Mouse (Mus musculus): Measurements from ENCODE around the gene Fbxl17.

Gene Fbxl17

DNA sequence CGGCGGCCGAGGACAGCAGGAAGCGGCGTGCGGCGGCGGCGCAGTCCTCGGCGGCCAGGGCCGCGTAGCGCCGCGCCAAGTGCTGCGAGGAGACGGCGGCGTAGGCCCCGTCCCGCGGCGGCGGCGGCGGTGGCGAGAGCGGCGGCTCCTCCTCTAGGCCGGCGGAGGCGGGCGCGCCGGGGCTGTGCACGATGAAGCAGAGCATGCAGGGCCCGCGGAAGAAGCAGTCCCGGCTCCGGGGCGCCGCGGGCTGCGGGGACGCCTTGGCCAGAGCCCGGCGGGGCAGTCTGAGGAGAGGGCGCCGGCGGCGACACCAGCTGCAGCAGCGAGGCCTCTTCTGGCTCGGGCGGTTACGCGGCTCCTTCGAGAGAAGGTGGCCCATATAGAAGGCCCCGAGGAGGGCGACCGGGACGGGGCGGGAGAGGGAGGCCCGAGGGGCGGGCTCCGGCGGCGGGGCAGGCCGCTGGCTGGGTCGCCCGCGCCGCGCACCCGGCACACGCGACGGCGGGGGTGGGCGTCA lies at the start of gene Fbxl17:
Fbxl17 (minus strand) TSS at position 382 of the 520 bp plus-strand sequence.
- DNase-seq: peak; percentile 67 to 82

DNA sequence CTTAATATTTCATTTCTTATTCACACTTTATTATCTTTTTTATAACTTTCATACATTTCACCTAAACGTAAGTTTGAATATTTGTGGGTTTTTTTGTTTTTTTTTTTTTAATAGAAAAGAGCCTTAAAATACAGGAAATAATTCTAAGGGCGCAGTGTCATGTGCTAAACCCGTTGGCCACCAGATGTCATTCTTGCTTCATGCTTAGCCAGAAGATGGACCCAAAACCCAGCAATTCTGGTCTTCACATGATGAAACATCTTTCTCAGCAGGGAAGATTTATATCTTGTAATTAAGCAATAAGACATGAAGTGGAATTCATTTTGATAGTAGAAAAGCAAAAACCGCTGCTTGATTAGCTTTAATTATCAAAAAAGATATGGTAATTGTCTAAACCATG lies 47.6 kb upstream of the Fbxl17 start:
- peak in 1 of 2 experiments; percentile 7 for DNase-seq

DNA sequence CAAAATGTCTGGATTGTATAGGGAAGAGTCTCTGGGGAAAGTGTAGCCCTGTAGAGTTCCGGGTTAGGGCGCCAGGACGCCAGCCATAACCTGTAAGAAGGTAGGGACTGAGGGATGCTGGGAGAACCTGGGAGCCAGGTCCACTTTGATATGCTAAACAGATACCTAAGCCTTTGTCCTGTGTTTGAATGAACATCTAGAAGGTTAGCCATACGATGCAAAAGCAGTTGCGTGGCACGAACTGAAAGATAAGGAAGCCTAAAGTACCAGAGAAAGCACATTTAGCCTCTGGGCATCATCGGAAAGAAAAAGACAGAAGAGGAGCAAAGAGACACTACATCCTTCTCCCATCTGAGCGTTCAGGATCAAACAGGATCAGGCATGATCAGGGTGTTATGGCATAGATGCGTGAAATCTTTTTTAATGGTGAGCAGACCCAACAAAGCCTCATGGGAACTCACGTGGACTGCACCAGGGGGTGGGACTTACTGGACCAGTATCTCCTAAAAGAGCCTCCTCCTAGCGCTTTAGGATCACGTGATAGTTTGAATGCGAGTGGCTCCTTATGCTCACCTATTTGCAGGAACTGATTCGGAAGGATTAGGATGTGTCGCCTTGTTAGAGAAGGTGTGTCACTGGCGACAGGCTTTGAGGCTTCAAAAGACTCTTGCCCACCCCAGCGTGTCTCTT lies 34.9 kb upstream of the Fbxl17 start:
- DNase-seq: no peak

DNA sequence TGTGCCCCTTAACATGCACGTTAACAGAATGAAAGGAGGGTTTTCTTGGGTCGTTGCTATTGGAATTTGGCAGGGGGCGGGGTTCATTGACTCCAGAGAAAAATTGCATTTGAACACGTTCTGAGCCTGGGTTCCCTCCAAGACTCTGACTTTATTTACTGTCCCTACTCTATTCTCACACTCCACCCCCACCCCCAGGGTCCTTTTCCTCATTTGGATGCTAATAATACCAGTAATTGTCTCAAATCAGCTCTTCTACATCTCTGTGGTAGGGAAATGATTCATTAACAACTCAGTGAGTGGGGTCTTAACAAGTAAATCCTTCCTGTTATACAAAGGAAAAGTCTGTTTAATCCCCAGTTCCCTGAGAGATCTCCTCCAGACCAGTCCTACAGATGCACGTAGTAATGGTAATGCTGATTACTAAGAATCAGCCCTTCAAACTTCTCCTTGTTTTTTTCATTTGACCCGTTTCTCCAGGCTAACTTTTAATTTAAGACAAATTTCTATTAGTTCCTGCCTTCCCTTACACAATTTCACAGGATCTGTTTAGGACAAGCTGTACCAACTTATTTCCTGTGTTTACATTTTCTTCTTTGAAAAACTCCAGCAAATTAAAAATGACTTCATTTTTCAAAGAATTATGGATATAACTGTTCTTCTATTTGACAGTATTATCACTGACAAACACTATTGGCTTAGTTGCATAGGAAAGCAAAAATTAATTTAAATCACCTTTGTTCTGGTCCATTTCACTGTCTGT lies 33.4 kb upstream of the Fbxl17 start:
- DNase-seq: no peak

DNA sequence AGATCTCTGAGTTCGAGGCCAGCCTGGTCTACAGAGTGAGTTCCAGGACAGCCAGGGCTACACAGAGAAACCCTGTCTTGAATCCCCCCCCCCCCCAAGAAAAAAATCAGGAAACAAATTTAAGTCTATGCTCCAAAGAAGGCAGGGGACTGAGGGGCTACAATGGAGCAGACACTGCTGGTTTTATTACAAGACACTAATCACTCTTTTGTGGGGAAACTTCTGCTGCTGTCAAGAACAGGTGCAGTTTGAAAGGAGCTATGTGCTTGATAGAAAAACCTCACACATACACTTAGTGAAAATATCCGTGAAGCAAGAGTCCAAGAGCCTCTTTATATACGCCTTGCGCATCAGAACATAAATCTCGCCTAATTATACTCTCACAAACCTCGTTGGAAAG lies 29.7 kb upstream of the Fbxl17 start:
- no peak for DNase-seq

DNA sequence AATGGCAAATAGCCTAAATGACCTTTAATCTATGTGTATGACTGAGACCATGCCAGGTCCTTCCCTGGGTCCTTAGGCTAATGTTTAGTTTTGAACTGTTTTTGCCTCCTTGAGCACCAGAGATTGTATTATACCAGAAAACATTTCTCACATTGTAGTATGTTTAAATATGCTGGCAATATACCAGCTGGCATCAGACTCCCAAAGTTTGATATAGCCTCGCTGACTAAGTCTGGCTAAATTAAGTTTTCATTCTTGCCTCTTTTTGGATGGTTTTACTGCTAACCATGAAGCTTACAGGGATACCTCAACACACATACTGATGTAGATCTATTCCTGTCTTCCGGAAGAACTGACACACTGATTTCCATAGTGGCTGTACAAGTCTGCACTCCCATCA lies 20.9 kb upstream of the Fbxl17 start:
- no peak for DNase-seq

DNA sequence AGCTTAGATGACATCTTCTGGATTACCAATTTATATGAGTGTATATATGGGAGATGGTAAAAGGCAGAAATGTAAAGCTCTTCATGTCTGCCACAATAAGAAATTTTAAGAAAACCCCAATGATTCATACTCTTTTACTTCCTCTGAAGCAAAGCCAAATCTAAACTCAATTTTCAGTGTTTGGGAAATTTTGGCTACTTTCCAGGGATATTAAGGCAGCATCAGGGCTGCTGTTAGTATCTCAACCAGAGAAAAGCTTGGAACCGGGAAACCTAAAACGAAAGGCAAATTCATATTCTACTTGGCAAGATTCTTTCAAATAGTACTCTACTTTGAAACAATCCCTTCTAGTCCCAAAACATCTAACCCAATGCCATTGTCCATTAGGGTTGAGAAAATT lies 10.6 kb upstream of the Fbxl17 start:
- DNase-seq: no peak

DNA sequence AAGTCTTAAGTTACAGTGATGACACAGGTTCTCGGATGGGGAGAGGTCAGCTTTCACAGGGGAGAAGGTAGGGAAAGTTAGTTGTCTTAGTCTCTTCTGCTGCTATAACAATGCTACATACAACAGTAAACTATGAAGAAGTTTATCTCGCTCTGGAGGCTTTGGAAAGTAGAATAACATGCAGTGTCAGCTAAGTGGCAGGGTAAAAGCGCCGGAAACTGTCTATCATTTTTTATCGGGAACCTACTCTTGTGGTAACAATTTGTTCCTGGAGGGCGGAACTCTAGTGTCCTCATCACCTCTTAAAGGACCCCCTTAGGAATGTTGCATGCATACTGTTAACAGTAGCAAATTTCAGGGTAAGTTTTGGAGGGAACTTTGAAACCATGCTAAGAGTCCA lies 1.3 kb upstream of the Fbxl17 start:
- no peak for DNase-seq

DNA sequence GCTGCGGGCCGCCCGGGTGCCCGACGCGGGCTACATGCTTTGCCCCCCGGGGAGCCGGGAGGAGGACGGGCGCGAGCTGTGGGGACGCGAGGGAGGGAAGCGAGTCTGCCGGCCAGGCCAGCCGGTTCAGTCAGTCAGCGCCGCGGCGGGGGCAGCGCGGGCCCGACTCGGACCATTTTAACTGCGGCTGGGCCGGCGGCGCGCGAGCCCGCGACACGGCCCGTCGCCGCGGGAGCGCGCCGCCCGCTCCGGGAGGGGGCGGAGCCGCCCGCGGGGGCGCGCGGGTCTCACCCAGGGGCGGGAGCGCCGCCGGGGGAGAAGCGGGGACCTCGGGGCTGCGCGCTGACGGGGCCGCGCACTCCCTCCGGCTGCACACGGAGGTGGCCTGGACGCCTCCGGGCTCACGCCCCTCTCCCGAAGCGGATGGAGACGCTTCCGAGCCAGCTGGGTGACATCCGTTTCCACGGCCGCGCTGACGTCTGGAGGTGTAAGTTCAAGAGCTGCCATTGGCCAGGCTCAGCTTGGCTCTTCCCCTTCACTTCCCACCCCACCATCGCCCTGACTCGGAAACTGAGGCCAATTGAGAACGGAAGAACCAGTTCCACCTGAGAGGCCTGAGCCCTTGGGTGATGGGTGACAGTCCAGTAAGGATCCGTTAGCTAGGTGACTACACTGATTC lies 478 bp upstream of the Fbxl17 start:
- peak; percentile 86 to 94 for DNase-seq

DNA sequence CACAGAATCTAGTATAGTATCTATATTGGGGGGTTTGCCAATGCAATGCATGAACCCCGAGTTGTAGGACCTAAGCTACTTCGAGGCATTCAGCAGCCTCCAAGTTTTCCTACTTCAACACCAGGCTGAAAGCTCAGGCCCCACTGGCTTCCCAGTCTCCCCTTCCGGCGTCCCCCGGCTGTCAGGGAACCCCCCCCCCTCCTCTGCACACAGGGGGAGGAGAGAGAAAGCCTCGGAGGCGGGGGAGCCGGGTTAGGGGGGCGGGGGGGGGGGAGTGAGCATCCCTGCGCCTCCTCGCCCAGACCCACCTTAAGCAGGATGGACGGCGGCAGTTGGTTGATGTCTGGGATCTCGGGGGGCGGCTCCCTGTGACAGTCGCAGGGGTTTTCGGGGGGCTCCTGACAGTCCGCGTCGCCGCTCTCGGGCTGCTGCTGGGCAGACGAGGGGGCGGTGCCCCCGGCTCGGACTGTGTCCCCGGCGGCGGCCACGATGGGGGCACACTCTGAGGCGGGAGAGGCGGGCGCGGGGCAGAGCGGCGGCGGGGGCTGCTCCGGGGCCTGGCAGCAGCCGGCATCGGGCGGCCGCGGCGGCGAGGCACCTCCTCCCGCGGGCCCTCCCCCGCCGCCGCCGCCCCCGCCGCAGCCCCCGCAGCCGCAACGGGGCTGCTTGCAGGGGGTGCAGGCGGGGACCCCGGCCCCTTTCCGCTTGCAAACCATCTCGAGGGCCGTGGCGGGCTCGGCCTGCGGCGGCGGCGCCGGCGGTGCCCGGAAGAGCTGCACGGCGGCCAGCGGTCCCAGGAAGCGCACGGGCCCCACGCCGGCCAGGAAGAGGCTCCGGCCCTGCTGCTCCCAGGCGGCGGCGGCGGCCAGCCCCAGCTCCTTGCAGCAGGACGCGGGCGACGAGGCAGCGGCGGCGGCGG lies 841 bp downstream of the Fbxl17 start:
- DNase-seq: peak; percentile 66 to 81

DNA sequence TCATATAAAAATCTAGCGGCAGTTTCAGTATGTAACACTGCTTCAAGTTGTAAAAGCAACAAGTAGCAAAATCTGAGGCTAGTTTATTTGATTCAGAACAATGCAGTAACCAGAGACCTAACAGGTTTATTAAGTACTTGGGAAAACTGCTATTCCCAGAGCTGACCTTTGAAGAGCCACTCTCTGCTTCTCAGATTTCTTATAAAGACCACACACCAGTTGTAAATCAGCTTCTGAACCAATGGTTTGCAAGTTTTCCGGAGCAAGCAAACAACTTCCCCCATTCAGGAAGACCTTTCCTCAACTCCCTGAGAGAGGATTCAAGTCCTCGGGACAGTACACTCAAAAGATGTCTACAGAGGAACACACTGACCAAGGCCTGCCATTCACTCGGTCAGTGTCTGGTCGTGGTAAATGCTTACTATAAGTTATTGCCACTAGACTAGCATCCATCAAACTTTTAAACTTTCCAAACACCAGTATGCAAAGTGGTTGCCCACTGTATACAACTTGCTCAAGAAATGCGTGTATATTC lies 1.6 kb downstream of the Fbxl17 start:
- no peak for DNase-seq

DNA sequence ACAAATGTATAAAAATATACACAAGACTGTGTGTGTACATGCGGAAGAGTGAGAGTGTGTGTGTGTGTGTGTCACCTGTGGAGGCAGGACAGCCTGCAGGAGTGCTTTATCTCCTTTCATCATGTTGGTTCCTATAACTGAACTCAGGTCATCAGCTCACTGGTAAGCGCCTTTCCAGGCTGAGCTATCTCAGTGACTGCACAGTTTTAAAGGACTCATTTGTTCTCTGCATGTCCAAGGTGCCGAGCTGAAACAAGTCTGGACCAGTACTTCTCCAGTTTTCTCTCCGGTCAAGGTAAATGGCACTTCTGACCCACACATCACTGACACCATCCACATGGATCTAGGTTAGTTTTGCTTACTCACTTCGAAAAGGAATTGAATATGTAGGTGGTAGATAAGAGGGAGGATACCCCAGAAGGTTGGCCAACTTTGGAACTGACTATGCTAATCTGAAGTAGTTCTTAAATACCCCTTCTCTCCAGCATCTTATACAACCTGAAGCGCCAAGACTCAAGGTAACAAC lies 2.5 kb downstream of the Fbxl17 start:
- no peak for DNase-seq

DNA sequence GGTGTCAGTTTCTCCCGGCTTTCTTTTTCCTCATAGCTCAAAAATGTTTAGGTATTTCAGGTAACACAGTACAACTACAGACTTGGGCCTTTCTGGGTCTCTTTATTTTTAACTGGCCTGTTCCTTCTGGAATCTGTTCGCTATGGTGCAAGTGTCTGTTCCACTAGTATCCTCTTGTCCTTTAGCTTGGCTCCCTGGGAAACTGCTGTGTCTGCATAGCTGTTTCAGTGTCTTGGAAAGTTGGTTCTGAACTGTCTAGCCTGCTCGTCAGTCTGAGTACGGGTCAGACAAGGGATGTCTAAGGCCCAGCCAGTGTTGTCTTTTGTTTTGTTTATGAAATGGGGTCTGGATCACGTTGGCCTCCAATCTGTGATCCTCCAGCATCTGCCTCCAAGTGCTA lies 3.7 kb downstream of the Fbxl17 start:
- DNase-seq: peak; percentile 20 to 43

DNA sequence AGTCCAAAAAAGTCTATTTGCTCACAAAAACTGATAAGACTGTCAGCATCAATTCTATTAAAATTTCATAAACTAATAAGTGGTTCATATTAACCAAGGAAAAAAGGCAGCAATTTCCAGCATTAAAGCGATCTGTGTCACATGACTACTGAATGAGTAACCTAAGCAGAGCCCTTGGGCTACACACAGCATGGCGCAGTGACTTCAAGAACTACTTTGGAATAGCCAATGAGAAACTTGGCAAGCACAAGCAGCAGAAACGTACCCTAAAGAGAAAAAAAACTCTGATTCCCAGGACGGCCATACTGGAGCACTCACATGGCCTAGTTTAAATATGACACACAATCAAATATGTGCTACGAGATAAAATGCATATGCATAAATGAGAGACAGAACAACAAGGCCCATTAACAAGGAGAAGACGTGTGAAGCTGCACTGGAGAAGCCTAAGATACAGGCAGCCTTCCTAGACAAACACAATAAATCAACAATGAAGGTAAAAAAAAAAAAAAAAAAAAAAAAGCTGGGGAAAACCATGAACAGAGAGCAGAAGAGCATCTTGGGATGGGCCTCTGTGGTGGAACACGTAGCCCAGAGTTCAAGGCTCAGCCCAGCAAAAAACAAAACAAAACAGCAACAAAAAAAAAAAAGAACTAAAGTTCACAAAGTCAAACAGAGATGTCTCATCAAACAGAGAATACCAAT lies 5.8 kb downstream of the Fbxl17 start:
- DNase-seq: no peak

DNA sequence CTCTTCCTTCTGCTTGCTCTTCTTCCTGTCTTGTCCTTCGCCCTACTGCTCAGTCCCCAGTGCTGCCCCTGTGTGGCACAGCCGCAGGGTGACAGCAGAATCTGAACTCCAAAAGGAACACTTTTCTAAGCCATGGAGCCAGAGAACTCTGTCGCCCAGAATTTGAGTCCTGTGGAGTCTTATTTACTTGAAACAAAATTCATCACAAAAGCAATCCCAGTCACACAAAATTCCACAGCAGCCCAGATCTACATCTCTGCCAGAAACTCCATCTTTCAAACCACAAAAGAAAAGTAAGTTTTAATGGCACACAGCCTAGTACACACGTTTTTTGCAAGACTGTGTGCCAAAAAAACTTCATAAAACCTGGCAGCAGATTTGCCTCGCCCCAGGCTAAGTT lies 6.5 kb downstream of the Fbxl17 start:
- peak; percentile 34 to 49 for DNase-seq

DNA sequence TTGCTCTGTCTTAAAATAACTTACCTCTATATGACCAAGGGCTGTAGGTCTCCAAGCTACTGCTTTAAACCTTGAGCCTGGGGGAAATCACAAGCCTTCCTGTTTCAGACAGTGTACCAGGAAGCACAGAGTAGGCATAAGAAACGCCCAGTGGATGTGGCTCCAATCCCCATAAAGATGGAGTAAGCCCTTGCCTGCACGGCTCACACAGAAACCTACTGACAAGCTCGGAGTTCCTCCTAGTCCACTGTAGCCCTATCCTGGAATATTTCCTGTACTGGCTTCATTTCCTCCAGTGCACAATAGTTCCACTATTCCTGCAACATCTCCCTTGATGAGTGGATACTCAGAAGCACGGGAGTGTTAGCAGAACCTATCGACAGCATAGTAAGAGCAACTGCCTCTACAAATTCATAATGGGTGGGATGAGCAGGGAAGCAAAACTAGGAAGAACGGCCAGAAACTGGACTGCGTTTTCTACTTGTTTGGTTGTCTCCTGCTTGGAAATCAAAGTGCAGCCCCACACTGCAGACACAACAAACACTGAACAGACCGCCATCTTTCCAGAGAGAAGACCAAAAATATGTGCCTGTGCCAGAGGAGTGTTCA lies 7.0 kb downstream of the Fbxl17 start:
- DNase-seq: no peak

DNA sequence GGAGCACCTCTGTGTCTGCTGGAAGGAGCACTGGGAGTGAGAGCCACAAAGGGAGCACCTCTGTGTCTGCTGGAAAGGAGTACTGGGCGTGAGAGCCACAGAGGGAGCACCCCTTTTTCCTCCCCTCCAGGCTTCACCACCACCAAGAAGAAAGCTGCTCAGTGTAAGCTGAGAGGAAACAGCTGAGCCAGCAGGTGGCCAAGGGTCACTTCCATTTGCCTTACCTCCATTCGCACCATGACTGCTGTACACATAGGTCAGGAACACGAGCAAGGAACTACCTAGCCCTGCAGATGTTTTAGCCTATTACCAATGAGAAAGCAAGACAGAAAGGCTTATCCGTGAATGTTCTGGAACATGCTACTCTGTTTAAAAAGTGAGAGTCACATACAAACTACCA lies 10.3 kb downstream of the Fbxl17 start:
- DNase-seq: peak; percentile 60 to 80

DNA sequence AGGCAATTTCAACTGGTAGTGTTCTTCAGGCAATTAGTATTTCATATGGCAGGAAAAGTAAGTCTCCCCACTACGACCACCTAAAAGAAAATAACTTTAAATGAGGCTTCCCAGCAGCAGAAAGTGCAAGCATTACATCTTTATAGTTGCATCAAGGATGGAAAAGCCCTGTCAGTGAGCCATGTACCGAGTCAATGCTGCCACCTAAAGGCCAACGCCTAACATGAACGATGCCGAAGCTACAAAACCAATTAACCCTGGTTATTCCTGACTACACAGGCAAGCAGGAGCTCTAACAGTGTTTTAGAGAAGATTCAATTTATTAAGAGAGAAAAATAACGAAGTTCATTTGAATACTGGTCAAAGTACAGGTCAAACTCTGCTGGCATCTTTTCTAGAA lies 32.0 kb downstream of the Fbxl17 start:
- DNase-seq: peak; percentile 65 to 67

DNA sequence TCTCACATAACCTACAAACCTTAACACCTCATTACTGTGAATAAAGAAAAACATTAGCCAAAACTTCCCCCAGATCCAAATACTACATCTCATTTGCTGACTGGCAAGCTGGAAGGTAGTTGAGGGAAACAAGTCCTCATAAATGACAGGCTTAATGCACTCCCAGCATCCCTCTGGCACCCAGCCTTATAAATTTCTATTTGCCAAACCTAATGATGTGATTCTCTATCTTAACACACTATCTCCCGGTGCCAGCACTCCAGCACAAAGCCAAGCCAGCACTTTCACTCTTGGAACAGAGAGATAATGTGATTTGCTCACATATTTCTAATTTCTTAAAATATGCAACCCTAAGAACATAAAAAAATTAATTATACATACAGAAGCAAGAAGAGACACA lies 34.6 kb downstream of the Fbxl17 start:
- no peak for DNase-seq

DNA sequence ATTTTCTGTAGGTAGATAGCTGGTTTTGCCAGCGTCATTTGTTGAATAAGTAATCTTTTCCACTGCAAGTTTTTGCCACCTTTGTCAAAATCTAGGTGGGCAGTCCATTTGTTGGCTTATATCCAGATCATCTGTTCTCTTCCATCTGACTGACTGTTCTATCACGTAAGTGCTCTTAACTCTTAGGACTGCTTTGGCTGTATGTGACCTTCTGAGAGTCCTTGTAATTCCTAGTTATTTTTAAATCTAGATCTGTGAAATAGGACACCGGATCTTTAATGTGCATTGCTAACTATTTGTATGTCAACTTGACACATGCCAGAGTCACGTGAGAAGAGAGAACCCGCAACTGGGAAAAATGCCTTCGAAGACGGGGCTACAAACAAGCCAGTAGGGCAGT lies 37.3 kb downstream of the Fbxl17 start:
- no peak for DNase-seq

All from kidney, postnatal 25 days (tissue).